Mouse (Mus musculus): ENCODE measurements around the gene Aagab. TPM values are rescaled to one million over a fixed set of nuclear protein-coding genes. Genes with fewer than 3 reads are reported as not detected.
A peak's percentile ranks its signal among the peaks of the same experiment; 100 is the strongest.

Gene Aagab
- total and polyA plus RNA-seq, 3 experiments = 14.1 to 32.3 (median 21.9) TPM

GRCm38 (mm10) chr9:63606594-63606993, 4.1 kb downstream of the Aagab start:
- DNase-seq = no peak

GRCm38 (mm10) chr9:63608006-63608405, 5.5 kb downstream of the Aagab start:
- no peak for DNase-seq

DNA sequence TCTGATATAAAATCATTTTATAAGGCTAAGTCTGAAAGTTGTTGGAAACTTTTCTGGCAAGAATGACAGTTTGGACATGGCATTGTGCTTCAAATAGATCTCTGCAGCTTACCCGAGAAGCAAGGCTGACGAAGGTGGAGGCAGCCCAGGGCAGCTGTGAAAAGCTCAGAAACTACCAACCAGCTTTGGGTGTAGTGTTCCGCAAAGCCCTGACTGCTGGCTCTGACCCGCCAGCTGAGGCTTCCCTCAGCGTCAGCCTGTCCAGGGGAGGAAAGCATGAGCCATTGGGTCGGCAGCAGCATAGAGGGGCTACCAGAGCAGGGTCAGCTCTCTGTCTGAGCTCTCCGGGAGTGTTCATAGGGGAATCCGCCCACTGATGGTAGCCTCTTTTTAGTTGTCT, 6.8 kb downstream of the Aagab start:
- DNase-seq = no peak

DNA sequence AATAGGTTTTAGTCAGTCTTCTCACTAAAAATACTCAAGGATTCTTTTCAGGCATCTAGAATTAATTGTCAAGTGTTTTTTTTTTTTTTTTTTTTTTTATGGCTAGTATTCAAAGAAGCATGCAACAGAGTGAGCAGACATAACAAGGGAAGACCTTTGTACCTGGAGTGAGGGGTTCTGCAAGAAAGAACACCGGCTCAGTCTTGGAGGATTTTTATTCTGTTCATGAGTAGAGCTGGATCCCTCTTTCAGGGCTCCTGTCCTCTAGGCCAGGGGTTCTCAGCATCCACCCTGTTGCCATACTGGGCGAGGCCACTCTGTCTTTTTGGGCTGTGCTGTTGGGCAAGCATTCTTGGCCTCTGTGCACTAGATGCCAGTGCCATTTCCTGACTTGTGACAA, 7.3 kb downstream of the Aagab start:
- no peak for DNase-seq

- DNase-seq = no peak
These were observed 7.8 kb downstream of the Aagab start for GRCm38 (mm10) chr9:63610231-63610630.

GRCm38 (mm10) chr9:63610841-63611366, 8.4 kb downstream of the Aagab start:
- peak; percentile 84 for DNase-seq

DNA sequence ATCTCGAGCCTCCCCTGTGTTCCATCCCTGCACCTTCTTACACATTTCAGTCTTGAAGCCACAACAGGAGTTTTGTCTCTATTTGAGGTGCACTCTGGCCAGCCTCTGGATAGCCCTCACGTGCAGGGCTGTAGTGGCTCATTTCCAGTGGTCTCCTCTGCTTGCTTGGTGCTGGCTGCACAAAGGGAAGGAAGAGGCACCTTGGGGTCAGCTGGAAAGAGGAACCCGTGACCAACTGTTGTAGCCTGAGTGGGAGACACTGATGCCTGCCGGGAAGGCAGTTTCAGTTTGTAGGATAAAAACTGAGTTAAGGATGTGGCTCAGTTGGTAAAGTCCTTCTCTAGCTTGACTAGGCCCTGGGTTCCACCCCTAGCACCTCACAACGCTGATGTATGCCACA, 9.5 kb downstream of the Aagab start:
- no peak for DNase-seq

GRCm38 (mm10) chr9:63612565-63613515, 10.4 kb downstream of the Aagab start:
- no peak for DNase-seq

GRCm38 (mm10) chr9:63613569-63613968, 11.1 kb downstream of the Aagab start:
- no peak for DNase-seq

GRCm38 (mm10) chr9:63614018-63614985, 11.8 kb downstream of the Aagab start:
- no peak for DNase-seq

GRCm38 (mm10) chr9:63617967-63618366, 15.5 kb downstream of the Aagab start:
- DNase-seq = no peak

- DNase-seq = no peak
These were observed 21.6 kb downstream of the Aagab start for GRCm38 (mm10) chr9:63623895-63624569.

- DNase-seq = no peak
These were observed 22.8 kb downstream of the Aagab start for GRCm38 (mm10) chr9:63625090-63625756.

DNA sequence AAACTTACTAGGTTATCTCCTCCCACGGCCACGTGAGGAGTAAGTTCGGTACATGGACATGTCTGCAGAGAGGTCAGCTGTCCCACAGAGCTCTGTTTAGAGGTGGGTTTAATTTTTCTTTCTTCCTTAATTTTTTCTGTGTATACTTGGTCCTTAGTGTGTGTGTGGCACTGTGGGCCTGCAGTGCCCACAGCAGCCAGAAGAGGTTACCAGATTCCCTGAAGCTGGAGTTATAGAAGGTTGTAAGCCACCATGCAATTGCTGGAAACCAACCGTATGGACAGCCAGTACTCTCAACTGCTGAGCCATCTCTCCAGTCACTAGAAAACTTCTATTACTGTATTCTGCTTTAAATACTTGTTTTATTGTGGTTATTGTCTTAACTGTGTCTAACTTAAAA, 29.6 kb downstream of the Aagab start:
- no peak for DNase-seq

GRCm38 (mm10) chr9:63632924-63633323, 30.5 kb downstream of the Aagab start:
- no peak for DNase-seq

DNA sequence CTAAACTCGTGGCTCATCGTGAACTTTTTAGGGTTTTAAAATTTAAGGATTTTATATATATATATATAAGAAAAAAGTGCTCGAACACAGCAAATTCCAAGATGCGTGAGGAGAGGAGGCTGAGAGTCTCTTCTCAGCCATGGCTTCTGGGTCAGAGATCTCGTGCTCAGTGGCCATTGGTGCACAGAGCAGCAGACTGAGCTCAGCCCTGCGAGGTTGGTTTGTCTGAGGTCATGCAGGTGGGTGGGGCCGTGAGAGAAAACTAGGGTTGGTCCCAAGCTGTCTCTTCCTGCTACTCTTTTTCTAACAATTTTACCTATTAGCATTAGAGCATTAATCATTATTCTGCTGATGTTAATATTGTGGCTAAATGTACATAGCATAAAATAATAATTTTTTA, 30.9 kb downstream of the Aagab start:
- no peak for DNase-seq

DNA sequence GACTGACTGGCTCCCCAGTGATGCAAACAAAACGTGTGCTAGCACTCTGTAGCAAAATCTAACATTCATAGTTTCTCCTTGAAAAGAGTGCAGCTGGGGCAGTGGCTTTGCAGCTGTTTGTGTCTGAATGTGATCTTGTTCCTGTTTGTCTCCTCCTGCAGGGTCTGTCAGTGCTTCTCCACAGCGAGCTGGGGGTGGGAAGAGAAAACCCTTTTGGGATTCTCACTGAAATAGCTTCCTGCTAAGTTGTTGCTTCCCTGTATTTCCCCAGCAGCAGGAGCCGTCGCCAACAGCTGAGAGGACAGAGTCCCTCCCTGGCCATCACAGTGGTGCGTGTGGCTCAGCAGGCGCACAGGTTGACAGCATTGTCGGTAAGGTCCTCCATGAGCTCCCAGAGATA, 33.7 kb downstream of the Aagab start:
- DNase-seq = no peak

GRCm38 (mm10) chr9:63641983-63642646, 39.7 kb downstream of the Aagab start:
- DNase-seq = no peak

DNA sequence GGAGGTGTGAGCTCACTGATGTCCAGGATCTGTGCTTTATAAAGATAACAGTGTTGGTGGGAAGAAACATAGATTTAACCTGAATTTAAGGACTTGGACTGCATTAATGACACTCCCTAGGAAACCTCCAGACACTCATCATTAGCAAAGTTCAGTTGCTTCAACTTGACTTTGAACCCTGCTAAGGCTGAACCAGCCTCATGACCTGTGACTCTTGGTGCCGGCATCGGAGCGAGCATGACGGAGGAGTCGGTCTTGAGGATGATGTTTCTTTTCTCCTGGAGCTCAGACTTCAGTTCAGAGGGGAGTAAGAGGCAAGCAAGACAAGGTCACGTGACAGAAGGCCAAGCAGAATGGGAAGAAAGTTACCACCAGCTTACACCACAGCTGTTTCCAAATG, 41.6 kb downstream of the Aagab start:
- no peak for DNase-seq

DNA sequence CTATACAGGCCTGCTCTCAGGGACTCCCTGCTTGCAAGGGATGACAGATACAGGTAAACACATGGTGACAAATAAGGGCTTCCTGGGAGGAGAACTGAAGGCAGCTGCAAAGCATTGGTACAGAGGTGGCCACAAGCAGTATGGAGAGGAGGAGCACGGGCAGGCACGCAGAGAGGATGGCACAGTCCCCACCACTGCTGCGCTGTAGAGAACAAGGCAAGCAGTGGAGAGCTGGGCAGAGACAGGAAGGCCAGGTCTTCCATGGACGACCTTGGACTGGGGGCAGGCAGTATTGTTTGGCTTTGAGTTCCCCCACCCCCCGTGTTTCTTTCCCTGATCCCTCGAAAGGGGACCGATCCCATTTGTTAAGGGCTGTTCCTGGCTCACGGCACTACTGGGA, 42.6 kb downstream of the Aagab start:
- no peak for DNase-seq
